ENCODE assay signal across 35 mouse cellular contexts in genomic region chr11:77837856-77838255, GRCm38 (mm10). TPM values are rescaled to one million over a fixed set of nuclear protein-coding genes. Genes with fewer than 3 reads are reported as not detected.
A peak's percentile ranks its signal among the peaks of the same experiment; 100 is the strongest.
DNase-seq lines count a peak whose midpoint lies in the region; ATAC-seq lines count a peak whose summit lies in the region.
"Had no signal": no experiment of that assay in that cellular context is flagged by ENCODE, and none has a peak within 500 bp of the region (broad histone marks: within the 10 kb centered on the region; RNA-seq: fewer than 3 reads in every experiment).

No protein-coding gene starts in this region.

- peaks cover 57% of the 10 kb centered on the region for H3K36me3 ChIP-seq in forebrain, embryonic 10.5 days (replicated peaks)
- H3K36me3 ChIP-seq in forebrain, embryonic 14.5 days (ENCODE audit: control insufficient read depth, insufficient read depth, low read length): peaks cover 85% of the 10 kb centered on the region
- H3K36me3 ChIP-seq in midbrain, embryonic 10.5 days: peaks cover 88% of the 10 kb centered on the region
- H3K36me3 ChIP-seq in midbrain, embryonic 13.5 days: peaks cover 88% of the 10 kb centered on the region

- ATAC-seq in forebrain, embryonic 14.5 days: no peak
- ATAC-seq in midbrain, embryonic 13.5 days: no peak
- ATAC-seq: forebrain, embryonic 15.5 days; intestine, postnatal 0 days; lung, postnatal 0 days had no signal

- no peaks in the 10 kb centered on the region for H3K9me3 ChIP-seq in forebrain, embryonic 10.5 days
- H3K9me3 ChIP-seq in forebrain, embryonic 14.5 days (replicated peaks; ENCODE audit: control insufficient read depth, low read length): no peaks in the 10 kb centered on the region
- H3K9me3 ChIP-seq in midbrain, embryonic 10.5 days (replicated peaks): no peaks in the 10 kb centered on the region
- H3K9me3 ChIP-seq in midbrain, embryonic 13.5 days: no peaks in the 10 kb centered on the region
- H3K9me3 ChIP-seq: forebrain, embryonic 15.5 days; G1E; heart, embryonic 13.5 days; liver, embryonic 13.5 days; megakaryocyte, embryonic 14.5 days had no signal

- H3K27me3 ChIP-seq in forebrain, embryonic 10.5 days (ENCODE audit: poor library complexity, severe bottlenecking): peaks cover 32% of the 10 kb centered on the region
- no peaks in the 10 kb centered on the region for H3K27me3 ChIP-seq in forebrain, embryonic 14.5 days (replicated peaks; ENCODE audit: control insufficient read depth, insufficient read depth, low read length)
- H3K27me3 ChIP-seq in midbrain, embryonic 10.5 days (ENCODE audit: low read depth, poor library complexity, severe bottlenecking): peaks cover 13% of the 10 kb centered on the region
- no peaks in the 10 kb centered on the region for H3K27me3 ChIP-seq in midbrain, embryonic 13.5 days
- H3K27me3 ChIP-seq: forebrain, embryonic 15.5 days; heart, embryonic 13.5 days; liver, embryonic 13.5 days; megakaryocyte, embryonic 14.5 days had no signal

- H3K4me2 ChIP-seq in forebrain, embryonic 14.5 days (ENCODE audit: low read length): no peak overlapping the region
- no peak overlapping the region for H3K4me2 ChIP-seq in midbrain, embryonic 13.5 days (replicated peaks)
- H3K4me2 ChIP-seq: forebrain, embryonic 15.5 days; heart, embryonic 13.5 days; hindbrain, embryonic 14.5 days; liver, embryonic 13.5 days had no signal

- H3K9ac ChIP-seq in forebrain, embryonic 14.5 days (ENCODE audit: low read length): no peak overlapping the region
- no peak overlapping the region for H3K9ac ChIP-seq in midbrain, embryonic 13.5 days (replicated peaks)
- H3K9ac ChIP-seq: forebrain, embryonic 15.5 days; hindbrain, embryonic 14.5 days; liver, embryonic 13.5 days had no signal

- H3K4me3 ChIP-seq in forebrain, embryonic 10.5 days: no peak overlapping the region
- H3K4me3 ChIP-seq in forebrain, embryonic 14.5 days (ENCODE audit: low read depth, low read length): no peak overlapping the region
- no peak overlapping the region for H3K4me3 ChIP-seq in midbrain, embryonic 10.5 days
- H3K4me3 ChIP-seq in midbrain, embryonic 13.5 days (replicated peaks): no peak overlapping the region
- H3K4me3 ChIP-seq: forebrain, embryonic 15.5 days; gastrocnemius, adult 2 months; heart, embryonic 13.5 days; liver, embryonic 13.5 days; megakaryocyte, embryonic 14.5 days had no signal

- peaks cover 24% of the 10 kb centered on the region for H3K4me1 ChIP-seq in forebrain, embryonic 10.5 days
- 0 out of 2 replicates have a peak, but pooled peaks cover 2% of the 10 kb centered on the region for H3K4me1 ChIP-seq in forebrain, embryonic 14.5 days (ENCODE audit: control insufficient read depth, insufficient read depth, low read length)
- H3K4me1 ChIP-seq in midbrain, embryonic 10.5 days: peaks cover 20% of the 10 kb centered on the region
- H3K4me1 ChIP-seq in midbrain, embryonic 13.5 days (replicated peaks): 0 out of 2 replicates have a peak, but pooled peaks cover 10% of the 10 kb centered on the region
- H3K4me1 ChIP-seq: liver, embryonic 13.5 days; megakaryocyte, embryonic 14.5 days had no signal

- H3K27ac ChIP-seq in forebrain, embryonic 10.5 days: peak overlapping the region; percentile 27; the same call in 1 of the 2 replicates
- H3K27ac ChIP-seq in forebrain, embryonic 14.5 days (ENCODE audit: low read depth, low read length): no peak overlapping the region
- H3K27ac ChIP-seq in midbrain, embryonic 10.5 days (replicated peaks): 0 out of 2 replicates have a peak overlapping the region, but pooled peaks have one; percentile 13
- H3K27ac ChIP-seq in midbrain, embryonic 13.5 days: no peak overlapping the region
- H3K27ac ChIP-seq: forebrain, embryonic 15.5 days; gastrocnemius, adult 2 months; hindbrain, embryonic 14.5 days; liver, embryonic 13.5 days had no signal

- DNase-seq in forebrain, embryonic 10.5 days (ENCODE audit: extremely low spot score, low spot score): no peak
- no peak for DNase-seq in forebrain, embryonic 14.5 days (ENCODE audit: low spot score)
- DNase-seq in midbrain, embryonic 10.5 days (ENCODE audit: low spot score): no peak
- DNase-seq in fat pad, adult 2 months (ENCODE audit: extremely low read depth, low read depth, low spot score): peak; percentile 54
- no peak for DNase-seq in adipocyte (ENCODE audit: low spot score)
- DNase-seq in gastrocnemius, postnatal 4 days (ENCODE audit: low spot score in 2 of 2): no peak
- DNase-seq: adrenal gland, postnatal 14 days; cerebellum, adult 11-12 months; cerebellum, postnatal 10 days; gastrocnemius, adult 2 months; gastrocnemius, postnatal 36 days; heart, postnatal 10 days; kidney, postnatal 14 days; liver, embryonic 13.5 days; lung, adult 18-20 months; lung, postnatal 4 days; midbrain, embryonic 14.5 days; spleen, adult 18-20 months had no signal

- 85% methylated on average over 5 of the region's 5 CpGs for WGBS in forebrain, embryonic 10.5 days
- 64% methylated on average over 5 of the region's 5 CpGs for WGBS in forebrain, embryonic 14.5 days
- WGBS in midbrain, embryonic 10.5 days: 82% methylated on average over 5 of the region's 5 CpGs
- whole genome bisulfite sequencing in midbrain, embryonic 13.5 days: 89% methylated on average over 5 of the region's 5 CpGs

RNA-seq across cellular contexts. Expression of gene Gm10277, which starts 50.3 kb away (rescaled TPM):
- polyA plus RNA-seq in forebrain, embryonic 10.5 days (2016; fragmentation: Nextera tagmentation; extraction: Ambion mirVana): 0.92 and 1.2 TPM in 2 replicates
- 0.55 and 0.85 TPM in 2 replicates for polyA plus RNA-seq in forebrain, embryonic 14.5 days (2014; fragmentation: Nextera tagmentation; extraction: Ambion mirVana)
- polyA plus RNA-seq in midbrain, embryonic 10.5 days (2016; fragmentation: Nextera tagmentation; extraction: Ambion mirVana): 1.4 and 1.5 TPM in 2 replicates
- polyA plus RNA-seq in midbrain, embryonic 13.5 days (2015; fragmentation: Nextera tagmentation; extraction: Ambion mirVana): 2.9 and 3.4 TPM in 2 replicates
- not detected for total RNA-seq in gastrocnemius, postnatal 4 days (2021)
- total RNA-seq: adrenal gland, postnatal 14 days; gastrocnemius, adult 2 months; gastrocnemius, postnatal 36 days; heart, adult 8-10 months; heart, postnatal 10 days; hematopoietic stem cell, adult 5-6 weeks; layer of hippocampus, adult 18-20 months; layer of hippocampus, postnatal 10 days; left cerebral cortex, adult 18-20 months; left cerebral cortex, postnatal 25 days; monocyte, adult 5-6 weeks; neutrophil, adult 5-6 weeks had no signal
- polyA plus RNA-seq: G1E had no signal

RNA-seq across cellular contexts. Expression of gene Pipox, which starts 56.0 kb away (rescaled TPM):
- 10.0 and 10.1 TPM in 2 replicates for polyA plus RNA-seq in forebrain, embryonic 10.5 days (2016; fragmentation: Nextera tagmentation; extraction: Ambion mirVana)
- 10.1 and 11.4 TPM in 2 replicates for polyA plus RNA-seq in forebrain, embryonic 14.5 days (2014; fragmentation: Nextera tagmentation; extraction: Ambion mirVana)
- 9.0 and 16.5 TPM in 2 replicates for polyA plus RNA-seq in midbrain, embryonic 10.5 days (2016; fragmentation: Nextera tagmentation; extraction: Ambion mirVana)
- polyA plus RNA-seq in midbrain, embryonic 13.5 days (2015; fragmentation: Nextera tagmentation; extraction: Ambion mirVana): 8.6 and 11.0 TPM in 2 replicates
- total RNA-seq in gastrocnemius, postnatal 4 days (2021): under 1 TPM; 0.34 to 0.57 TPM
- total RNA-seq: common myeloid progenitor, adult 5-6 weeks; G1E; gastrocnemius, adult 2 months; gastrocnemius, postnatal 36 days; hematopoietic stem cell, adult 5-6 weeks; monocyte, adult 5-6 weeks; neutrophil, adult 5-6 weeks had no signal
- polyA plus RNA-seq: G1E had no signal

Comparison
In these comparisons a context has a peak if more than half of its experiments do, and no peak if none do; other contexts are left out.
1. H3K27ac ChIP-seq: peak in forebrain, embryonic 10.5 days (single experiment) and midbrain, embryonic 10.5 days (single experiment); none in forebrain, embryonic 14.5 days (single experiment) and midbrain, embryonic 13.5 days (single experiment).